Mouse (Mus musculus) limb, embryonic 11.5 days (tissue): Measurements from ENCODE around the gene Igsf8. TPM values are rescaled to one million over a fixed set of nuclear protein-coding genes. Genes with fewer than 3 reads are reported as not detected.

Source experiments
- ATAC-seq: fragments of 200-750 bp; cut with Nextera tagmentation; 2 replicates; pipeline ENCODE4 v1.8.0; 2017; ENCODE audit warnings: low read depth; ENCODE audit not compliant: insufficient number of reproducible peaks, low FRiP score, low TSS enrichment
- DNase-seq: peaks from one replicate; pipeline ENCODE4 v3.0.0-alpha.2; 2015; ENCODE audit warnings: low spot score
- H3K27ac ChIP-seq: fragments of 300-500 bp; sonication (generic); replicated peaks from 2 replicates; pipeline ENCODE4 v1.5.1; 2014; ENCODE audit warnings: low read depth, mild to moderate bottlenecking, low read length
- H3K27me3 ChIP-seq: fragments of 300-500 bp; sonication (generic); 2 replicates; pipeline ENCODE4 v1.6.1; 2014; ENCODE audit warnings: mild to moderate bottlenecking, low read length, mixed read lengths; ENCODE audit not compliant: control insufficient read depth, insufficient read depth
- H3K36me3 ChIP-seq: fragments of 300-500 bp; sonication (generic); 2 replicates; pipeline ENCODE4 v1.6.1; 2014; ENCODE audit warnings: mild to moderate bottlenecking, low read length, moderate library complexity, mixed read lengths; ENCODE audit not compliant: control insufficient read depth, insufficient read depth
- H3K4me1 ChIP-seq: fragments of 300-500 bp; sonication (generic); 2 replicates; pipeline ENCODE4 v1.6.1; 2014; ENCODE audit warnings: low read length, mixed read lengths; ENCODE audit not compliant: control insufficient read depth, insufficient read depth
- H3K4me2 ChIP-seq: fragments of 300-500 bp; sonication (generic); 2 replicates; pipeline ENCODE4 v1.6.1; 2014; ENCODE audit warnings: low read depth, mild to moderate bottlenecking, moderate library complexity; ENCODE audit not compliant: severe bottlenecking
- H3K4me3 ChIP-seq: fragments of 300-500 bp; sonication (generic); 2 replicates; pipeline ENCODE4 v1.5.1; 2014; ENCODE audit warnings: low read depth, low read length
- H3K9ac ChIP-seq: fragments of 300-500 bp; sonication (generic); 2 replicates; pipeline ENCODE4 v1.6.1; 2014; ENCODE audit warnings: mild to moderate bottlenecking, low read length
- H3K9me3 ChIP-seq: fragments of 300-500 bp; sonication (generic); 2 replicates; pipeline ENCODE4 v1.6.1; 2016; ENCODE audit warnings: low read length; ENCODE audit not compliant: control insufficient read depth
- WGBS: fragments of 180-500 bp; shearing (Covaris S2); extraction: QIAGEN DNeasy Blood & Tissue Kit; methylation state at CpG from one replicate; pipeline ENCODE4 v1.1.7; 2014; 5-methylcytosine and 5-hydroxymethylcytosine counted together
- polyA plus RNA-seq: library from polyadenylated mRNA; unstranded; fragments of >200 nt; fragmentation: Nextera tagmentation; extraction: Ambion mirVana; gene quantifications from 2 replicates; pipeline ENCODE4 v1.2.1, GENCODE M21; 2014

The Igsf8 gene
- polyA plus RNA-seq, result 31.9 and 35.4 TPM in 2 replicates

DNA sequence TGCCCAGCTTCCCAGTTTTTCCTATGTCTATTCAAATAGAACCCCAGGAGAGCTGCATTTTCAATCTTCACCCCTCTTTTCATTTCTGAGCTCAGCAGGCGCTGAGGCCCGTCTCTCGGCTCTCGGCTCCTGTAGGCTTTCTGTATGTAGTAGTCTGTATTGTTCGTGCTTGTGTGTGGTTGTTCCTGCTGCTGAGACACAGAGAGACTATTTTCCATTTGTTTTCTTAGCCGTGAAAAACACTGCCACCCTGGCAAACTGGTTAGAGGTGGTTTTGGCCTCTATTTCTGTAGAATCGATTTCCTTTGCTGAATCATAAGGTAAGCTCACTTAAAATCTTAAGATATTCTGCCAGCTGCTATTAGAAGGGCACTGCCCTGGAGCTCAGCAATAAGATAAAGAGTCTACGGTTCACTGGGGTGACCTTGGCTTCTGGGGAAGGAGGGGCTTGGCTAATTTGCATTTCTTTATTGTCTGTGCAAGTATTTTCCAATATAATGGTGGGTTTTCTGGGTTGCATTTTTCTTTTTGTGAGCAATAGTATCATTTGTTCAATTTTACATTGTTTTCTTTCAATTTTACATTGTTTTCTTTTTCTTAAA, at the start of gene Igsf8:
TSS of gene Igsf8 (plus strand) at position 165 of the 602 bp plus-strand sequence.
- Histone ChIP-seq H3K4me3 (no peak within 1 kb of the TSS), H3K4me1 (no peaks in the 10 kb centered on the region), H3K27ac (no peak within 1 kb of the TSS), H3K36me3 (no peaks in the 10 kb centered on the region), H3K27me3 (no peaks in the 10 kb centered on the region), H3K4me2 (no peak within 1 kb of the TSS), H3K9me3 (no peaks in the 10 kb centered on the region), H3K9ac (no peak within 1 kb of the TSS)
- DNase-seq, result no peak
- 73% methylated on average over 8 of the region's 8 CpGs for WGBS
- ATAC-seq, result no peak

DNA sequence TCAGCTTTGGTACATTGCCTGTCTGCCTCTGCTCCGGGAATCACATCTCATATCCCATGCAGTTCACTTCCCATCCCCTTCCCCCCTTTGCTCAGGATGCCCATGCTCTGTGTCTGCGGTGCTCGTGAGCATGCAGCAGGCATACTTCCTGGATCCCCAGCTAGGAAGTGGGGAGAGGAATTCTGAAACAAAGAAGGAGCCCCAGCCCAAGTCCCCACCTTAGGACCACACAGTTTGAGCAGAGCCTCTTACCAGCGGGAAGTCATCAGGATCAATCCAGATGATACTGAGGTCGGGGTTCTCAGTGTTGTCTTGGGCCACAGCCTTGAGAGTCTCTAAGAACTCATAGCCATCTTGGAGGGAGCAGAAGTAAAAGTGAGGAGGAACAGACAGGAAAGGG, 48.7 kb upstream of the Igsf8 start:
- DNase-seq (no peak), ATAC-seq (no peak)
- no peak overlapping the region for H3K4me2 ChIP-seq
- H3K27ac ChIP-seq, result no peak overlapping the region
- WGBS, result 70% methylated on average over 5 of the region's 5 CpGs
- 0 out of 2 replicates have a peak, but pooled peaks cover 3% of the 10 kb centered on the region for H3K4me1 ChIP-seq
- H3K27me3 ChIP-seq, result no peaks in the 10 kb centered on the region
- no peaks in the 10 kb centered on the region for H3K36me3 ChIP-seq
- H3K9me3 ChIP-seq, result no peaks in the 10 kb centered on the region
- no peak overlapping the region for H3K9ac ChIP-seq
- no peak overlapping the region for H3K4me3 ChIP-seq

DNA sequence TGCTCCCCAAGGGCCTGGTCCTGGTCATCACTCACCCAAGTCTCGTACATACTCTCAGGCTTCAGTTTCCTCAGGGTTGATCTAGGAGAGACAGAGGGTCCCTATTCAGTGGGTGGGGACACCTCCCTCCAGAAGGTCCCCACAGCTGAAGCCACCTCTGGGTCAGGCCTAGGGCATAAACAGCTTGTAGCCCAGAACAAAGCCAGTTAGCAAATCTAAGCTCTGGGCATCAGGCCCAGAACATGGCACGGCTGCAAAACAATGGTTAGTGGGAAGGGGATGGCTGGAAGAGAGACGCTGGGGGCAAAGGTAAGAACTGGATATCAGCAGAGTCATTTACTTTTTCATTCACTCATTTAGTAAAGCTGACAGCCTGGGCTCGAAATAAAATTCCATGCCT, 47.7 kb upstream of the Igsf8 start:
- H3K9me3 ChIP-seq, result no peaks in the 10 kb centered on the region
- H3K9ac ChIP-seq, result no peak overlapping the region
- ATAC-seq (no peak), DNase-seq (no peak)
- H3K27me3 ChIP-seq, result no peaks in the 10 kb centered on the region
- H3K4me3 ChIP-seq, result no peak overlapping the region
- 0 out of 2 replicates have a peak, but pooled peaks cover 3% of the 10 kb centered on the region for H3K4me1 ChIP-seq
- H3K4me2 ChIP-seq, result no peak overlapping the region
- H3K27ac ChIP-seq, result no peak overlapping the region
- WGBS, result 84% methylated on average over 4 of the region's 4 CpGs
- H3K36me3 ChIP-seq, result no peaks in the 10 kb centered on the region

DNA sequence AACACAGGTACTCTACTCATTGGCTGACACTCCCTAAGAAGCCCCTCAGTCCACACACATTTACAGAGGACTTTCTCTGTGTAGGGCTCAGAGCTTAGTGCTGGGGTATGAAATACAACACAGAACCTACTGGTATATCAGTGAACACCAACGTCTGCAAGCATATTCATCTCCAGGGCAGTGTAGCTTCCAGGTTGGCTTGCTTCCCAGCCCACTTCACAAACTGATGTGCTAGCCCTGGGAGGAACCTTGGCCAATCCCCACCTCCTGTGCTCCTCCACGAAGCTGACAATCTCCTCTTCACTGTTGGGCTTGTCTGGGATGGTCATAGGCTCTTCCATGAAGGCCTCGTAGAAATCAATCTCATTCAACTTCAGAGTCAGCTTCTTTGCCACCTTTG, 46.7 kb upstream of the Igsf8 start:
- no peak overlapping the region for H3K27ac ChIP-seq
- H3K36me3 ChIP-seq, result no peaks in the 10 kb centered on the region
- no peaks in the 10 kb centered on the region for H3K27me3 ChIP-seq
- H3K9ac ChIP-seq, result no peak overlapping the region
- H3K4me3 ChIP-seq, result no peak overlapping the region
- 76% methylated on average over 3 of the region's 3 CpGs for WGBS
- DNase-seq (no peak), ATAC-seq (no peak)
- no peaks in the 10 kb centered on the region for H3K9me3 ChIP-seq
- peaks cover 4% of the 10 kb centered on the region; the same call in 1 of the 2 replicates for H3K4me1 ChIP-seq
- no peak overlapping the region for H3K4me2 ChIP-seq

DNA sequence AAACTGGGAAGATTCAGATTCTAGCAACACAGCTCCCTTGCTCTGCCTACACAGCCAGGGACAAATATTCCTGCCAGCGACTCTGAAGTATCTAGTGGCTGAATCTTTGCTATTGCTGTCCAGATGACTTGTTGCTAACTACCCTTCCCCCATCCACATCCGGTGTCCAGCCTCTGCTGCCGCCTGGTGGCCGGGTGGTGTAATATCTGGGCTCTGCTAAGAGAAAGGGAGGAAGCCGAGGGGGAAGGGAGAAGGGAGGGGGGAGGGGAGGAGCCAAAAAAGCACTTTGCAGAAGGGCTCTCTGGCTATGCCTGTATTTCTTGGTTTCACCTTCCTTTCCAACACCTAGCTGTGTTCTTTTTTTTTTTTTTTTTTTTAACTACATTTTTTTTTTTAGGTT, 44.3 kb upstream of the Igsf8 start:
- DNase-seq, result peak; percentile 95
- WGBS, result 0% methylated on average over 5 of the region's 5 CpGs
- H3K9ac ChIP-seq, result peak overlapping the region; percentile 44; the same call in 1 of the 2 replicates

DNA sequence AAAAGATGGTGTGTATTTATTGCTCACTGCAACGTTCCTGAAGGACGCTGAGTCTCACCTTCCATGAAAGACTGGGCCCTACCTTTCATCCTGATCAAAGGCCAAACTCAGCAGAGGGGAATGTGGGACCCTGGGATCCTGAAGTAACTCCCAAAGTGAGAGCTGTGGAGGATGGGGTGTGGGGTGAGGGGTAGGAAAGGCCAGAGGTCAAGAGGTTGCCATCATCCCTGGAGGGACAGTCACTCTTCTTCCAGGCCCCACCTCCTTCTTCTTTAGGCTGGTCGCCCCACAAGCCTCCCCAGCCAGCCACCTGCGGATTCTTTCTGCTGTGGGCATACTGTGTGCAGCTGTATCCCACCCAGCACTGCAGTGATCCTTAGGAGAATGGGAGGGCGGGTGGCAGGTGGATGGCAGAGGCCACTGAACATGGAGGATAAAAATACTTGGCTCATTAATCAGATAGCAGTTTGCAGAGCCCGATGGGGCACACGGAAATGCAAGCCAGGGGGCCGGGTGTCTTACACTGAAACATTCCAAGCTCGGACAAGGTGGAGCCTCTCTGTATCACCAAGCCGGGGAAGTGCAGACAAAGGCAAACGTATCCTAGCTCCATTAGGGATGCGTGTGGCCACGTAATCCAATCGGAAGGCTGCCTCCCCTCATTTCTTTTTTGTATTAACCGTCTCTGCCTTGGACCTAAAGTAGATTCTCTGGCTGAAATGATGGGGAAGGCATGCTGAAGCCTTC, 43.1 kb upstream of the Igsf8 start:
- no peaks in the 10 kb centered on the region for H3K27me3 ChIP-seq
- no peak for DNase-seq
- WGBS, result 63% methylated on average over 15 of the region's 15 CpGs
- H3K27ac ChIP-seq, result no peak overlapping the region
- peaks cover 17% of the 10 kb centered on the region for H3K4me1 ChIP-seq
- no peak overlapping the region for H3K9ac ChIP-seq
- H3K4me2 ChIP-seq, result no peak overlapping the region
- ATAC-seq, result no peak
- H3K4me3 ChIP-seq, result no peak overlapping the region
- H3K36me3 ChIP-seq, result no peaks in the 10 kb centered on the region
- no peaks in the 10 kb centered on the region for H3K9me3 ChIP-seq

More for the DNA sequence above, 44.3 kb upstream of the Igsf8 start:
- Histone ChIP-seq H3K4me2 (no peak overlapping the region; the same call in 1 of the 2 replicates), H3K4me3 (no peak overlapping the region), H3K36me3 (no peaks in the 10 kb centered on the region), H3K27me3 (no peaks in the 10 kb centered on the region), H3K27ac (no peak overlapping the region), H3K9me3 (no peaks in the 10 kb centered on the region), H3K4me1 (peaks cover 18% of the 10 kb centered on the region)
- peak; percentile 22; the same call in 1 of the 2 replicates for ATAC-seq

DNA sequence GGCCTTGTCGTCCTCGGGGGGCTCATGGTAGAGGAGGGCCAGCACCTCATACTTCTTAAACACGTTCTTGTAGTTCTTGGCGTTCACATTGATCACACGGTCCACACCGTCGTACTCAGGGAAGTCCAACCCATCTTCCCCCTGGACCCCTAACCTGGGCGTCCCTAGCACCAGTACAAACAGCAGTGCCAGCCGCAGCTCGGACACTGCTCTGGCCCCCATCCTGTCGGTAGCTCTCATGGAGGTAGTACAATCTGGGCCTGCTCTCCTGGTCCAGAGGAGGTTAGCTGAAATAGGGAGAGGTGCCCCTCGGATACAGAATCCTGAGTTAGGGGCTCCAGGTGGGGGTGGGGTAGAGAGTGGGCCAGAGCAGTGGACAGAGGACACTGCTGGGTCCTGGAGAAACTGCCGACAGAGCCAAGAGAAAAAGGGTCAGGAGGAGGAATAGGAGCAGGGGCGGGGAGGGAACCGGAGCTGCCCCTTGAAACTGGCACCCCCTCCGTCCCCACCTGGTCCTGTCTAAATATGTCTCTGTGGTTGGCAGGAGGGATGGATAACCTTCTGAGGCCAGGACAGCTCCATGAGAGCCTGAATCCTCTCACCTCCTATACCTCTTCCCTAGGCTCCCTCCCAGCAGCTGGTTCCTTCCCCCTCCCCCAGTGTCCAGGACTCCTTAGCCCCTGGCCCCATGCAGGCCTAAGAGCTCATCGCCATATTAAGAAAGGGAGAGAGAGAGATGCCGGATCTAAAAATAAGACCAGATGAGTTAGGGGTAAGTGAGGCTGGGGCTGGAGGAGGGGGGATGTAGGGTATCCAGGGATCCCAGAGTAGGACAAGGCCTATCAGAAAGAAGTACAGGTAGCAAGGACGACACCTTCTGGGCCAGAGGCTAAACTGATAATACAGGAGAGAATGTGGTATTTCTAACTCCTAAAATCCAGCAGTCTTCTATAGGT, 41.7 kb upstream of the Igsf8 start, which contains the start of gene Casq1:
TSS of gene Casq1 (minus strand) at position 418 of the 956 bp plus-strand sequence.
- no peak within 1 kb of the TSS for H3K9ac ChIP-seq
- no peak for DNase-seq
- H3K27ac ChIP-seq, result no peak within 1 kb of the TSS
- H3K9me3 ChIP-seq, result no peaks in the 10 kb centered on the region
- H3K36me3 ChIP-seq, result no peaks in the 10 kb centered on the region
- H3K4me2 ChIP-seq, result no peak within 1 kb of the TSS
- no peak within 1 kb of the TSS for H3K4me3 ChIP-seq
- H3K4me1 ChIP-seq, result peaks cover 17% of the 10 kb centered on the region
- no peaks in the 10 kb centered on the region for H3K27me3 ChIP-seq
- no peak for ATAC-seq
- WGBS, result 83% methylated on average over 19 of the region's 19 CpGs

DNA sequence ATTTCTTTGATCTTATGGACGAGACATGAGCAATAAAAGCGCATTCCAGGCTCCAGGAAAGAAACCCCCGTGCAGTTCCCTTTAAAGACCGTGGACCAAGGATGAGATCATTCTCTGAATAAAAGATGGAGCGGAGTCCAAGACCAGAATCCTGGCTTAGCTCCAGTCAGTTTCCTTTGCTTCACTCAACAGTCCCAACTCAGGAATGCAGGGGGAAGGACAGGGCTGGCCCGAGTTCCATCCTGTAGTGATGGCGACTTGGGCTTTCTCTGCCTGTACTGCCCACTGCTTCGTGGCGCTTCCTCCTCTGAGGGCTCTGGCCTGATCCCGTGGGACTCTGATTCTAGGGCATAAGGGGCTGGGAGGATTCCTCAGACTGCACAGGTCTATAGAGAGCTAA, 41.0 kb upstream of the Igsf8 start:
- Histone ChIP-seq H3K9me3 (no peaks in the 10 kb centered on the region), H3K9ac (no peak overlapping the region), H3K4me1 (peaks cover 17% of the 10 kb centered on the region), H3K27me3 (no peaks in the 10 kb centered on the region), H3K4me2 (no peak overlapping the region), H3K4me3 (no peak overlapping the region), H3K27ac (no peak overlapping the region), H3K36me3 (no peaks in the 10 kb centered on the region)
- no peak for ATAC-seq
- no peak for DNase-seq
- WGBS, result 58% methylated on average over 10 of the region's 10 CpGs
